Mouse (Mus musculus): ENCODE results near the gene Flt3l.

GRCm38 (mm10) chr7:45162996-45163615 is 26.9 kb upstream of the Flt3l start:
- TF ChIP-seq POLR2A (IDR thresholded peaks at IDR 0.05; ENCODE audit: borderline replicate concordance, insufficient read depth, low read length) (no peak), CTCF (IDR thresholded peaks at IDR 0.05; ENCODE audit: borderline replicate concordance, insufficient read depth, low read depth, low read length) (no peak)
